Mouse (Mus musculus) CH12.LX (cell line): Measurements from ENCODE around the gene Map2k5. TPM values are rescaled to one million over a fixed set of nuclear protein-coding genes. Genes with fewer than 3 reads are reported as not detected.

ENCODE experiments used
- DNase-seq: peaks from one replicate; pipeline ENCODE4 v3.0.0-alpha.2; 2013; ENCODE audit errors: extremely low read depth
- H3K27ac ChIP-seq: 2 replicates; pipeline ENCODE4 v1.5.1; 2012; ENCODE audit warnings: low read depth, mild to moderate bottlenecking, control low read depth, moderate library complexity; ENCODE audit not compliant: insufficient read depth
- H3K27me3 ChIP-seq: replicated peaks from 2 replicates; pipeline ENCODE3; 2012; ENCODE audit warnings: inconsistent platforms
- H3K36me3 ChIP-seq, 2 experiments: replicated peaks in 1 of 2; 2 replicates each; pipeline versions ENCODE3 to v1.6.1; 2012; ENCODE audit warnings: inconsistent platforms in 1 of 2, low read length in 1 of 2, mild to moderate bottlenecking in 1 of 2, mixed read lengths in 1 of 2, moderate library complexity in 1 of 2; ENCODE audit not compliant: control insufficient read depth in 1 of 2, insufficient read depth in 1 of 2
- H3K4me1 ChIP-seq, 2 experiments: 2 replicates each; pipeline ENCODE4 v1.6.1; 2012; ENCODE audit warnings: inconsistent platforms in 1 of 2, moderate library complexity in 1 of 2; ENCODE audit not compliant: insufficient read depth in 2 of 2, control insufficient read depth in 1 of 2
- H3K4me2 ChIP-seq: 2 replicates; pipeline ENCODE4 v1.6.1; 2012; ENCODE audit warnings: low read depth, mild to moderate bottlenecking, control low read depth; ENCODE audit not compliant: poor library complexity, insufficient read depth, severe bottlenecking
- H3K4me3 ChIP-seq, 3 experiments: fragments of 150-350 bp in 1 of 3; sonication (generic) in 1 of 3; replicated peaks in 1 of 3; 2 replicates each; pipeline versions ENCODE3 to v1.5.1; 2011 to 2012; ENCODE audit warnings: low read depth in 2 of 3, low read length in 2 of 3, mild to moderate bottlenecking in 2 of 3, moderate library complexity in 2 of 3, control low read depth in 1 of 3, improper control_type of control experiment in 1 of 3, inconsistent platforms in 1 of 3, mixed read lengths in 1 of 3; ENCODE audit not compliant: poor library complexity in 1 of 3
- H3K79me2 ChIP-seq: replicated peaks from 2 replicates; pipeline ENCODE4 v1.6.1; 2012; ENCODE audit warnings: mild to moderate bottlenecking, moderate library complexity; ENCODE audit not compliant: control insufficient read depth, poor library complexity, insufficient read depth, severe bottlenecking; ENCODE audit errors: extremely low read depth
- H3K9ac ChIP-seq: 2 replicates; pipeline ENCODE4 v1.6.1; 2012; ENCODE audit warnings: low read depth, mild to moderate bottlenecking, control low read depth, moderate library complexity; ENCODE audit not compliant: insufficient read depth
- H3K9me3 ChIP-seq: replicated peaks from 2 replicates; pipeline ENCODE3; 2012; ENCODE audit warnings: low read length, inconsistent platforms, mixed read lengths
- BHLHE40 ChIP-seq: IDR thresholded peaks from 2 replicates; pipeline ENCODE4 v1.6.1; 2011; ENCODE audit warnings: mild to moderate bottlenecking, low read depth, low read length, improper control_type of control experiment
- CHD1 ChIP-seq: IDR thresholded peaks from 2 replicates; pipeline ENCODE4 v1.6.1; 2012; ENCODE audit warnings: low read depth, low read length, improper control_type of control experiment, inconsistent platforms
- CHD2 ChIP-seq: IDR thresholded peaks from 2 replicates; pipeline ENCODE4 v1.6.1; 2011; ENCODE audit warnings: low read length, improper control_type of control experiment
- CTCF ChIP-seq, 2 experiments: IDR thresholded peaks in 1 of 2; conservative IDR thresholded peaks in 1 of 2; 2 replicates each; pipeline ENCODE4 v1.5.1; 2011 to 2012; ENCODE audit warnings: low read depth in 2 of 2, low read length in 2 of 2, improper control_type of control experiment in 1 of 2, inconsistent platforms in 1 of 2, mild to moderate bottlenecking in 1 of 2, moderate library complexity in 1 of 2
- E2F4 ChIP-seq: IDR thresholded peaks from 2 replicates; pipeline ENCODE4 v1.6.1; 2011; ENCODE audit warnings: low read depth, low read length, improper control_type of control experiment; ENCODE audit not compliant: insufficient replicate concordance
- ELF1 ChIP-seq: IDR thresholded peaks from 2 replicates; pipeline ENCODE4 v1.6.1; 2014; ENCODE audit warnings: low read depth, mild to moderate bottlenecking, inconsistent platforms, low read length, improper control_type of control experiment
- EP300 ChIP-seq: IDR thresholded peaks from 2 replicates; pipeline ENCODE4 v1.6.1; 2011; ENCODE audit warnings: low read length, improper control_type of control experiment
- ETS1 ChIP-seq: conservative IDR thresholded peaks from 2 replicates; pipeline ENCODE4 v1.6.1; 2012; ENCODE audit warnings: low read depth, mild to moderate bottlenecking, inconsistent platforms, low read length, improper control_type of control experiment, moderate library complexity
- GABPA ChIP-seq: IDR thresholded peaks from 2 replicates; pipeline ENCODE4 v1.6.1; 2012; ENCODE audit warnings: low read depth, low read length, improper control_type of control experiment, inconsistent platforms; ENCODE audit not compliant: insufficient replicate concordance
- HCFC1 ChIP-seq: IDR thresholded peaks from 2 replicates; pipeline ENCODE4 v1.6.1; 2012; ENCODE audit warnings: low read depth, mild to moderate bottlenecking, inconsistent platforms, low read length, improper control_type of control experiment
- IRF4 ChIP-seq: IDR thresholded peaks from 2 replicates; pipeline ENCODE4 v1.6.1; 2014; ENCODE audit warnings: low read depth, mild to moderate bottlenecking, inconsistent platforms, low read length, improper control_type of control experiment
- JUN ChIP-seq: IDR thresholded peaks from 2 replicates; pipeline ENCODE4 v1.6.1; 2011; ENCODE audit warnings: low read depth, mild to moderate bottlenecking, low read length, improper control_type of control experiment, moderate library complexity; ENCODE audit not compliant: insufficient read depth
- JUND ChIP-seq: conservative IDR thresholded peaks from 2 replicates; pipeline ENCODE4 v1.6.1; 2011; ENCODE audit warnings: low read depth, low read length, improper control_type of control experiment
- MAFK ChIP-seq: IDR thresholded peaks from 2 replicates; pipeline ENCODE4 v1.6.1; 2011; ENCODE audit warnings: low read length, improper control_type of control experiment; ENCODE audit not compliant: insufficient replicate concordance
- MAX ChIP-seq: IDR thresholded peaks from 2 replicates; pipeline ENCODE4 v1.6.1; 2011; ENCODE audit warnings: low read length, improper control_type of control experiment
- MAZ ChIP-seq: IDR thresholded peaks from 2 replicates; pipeline ENCODE4 v1.6.1; 2012; ENCODE audit warnings: low read depth, mild to moderate bottlenecking, inconsistent platforms, low read length, improper control_type of control experiment, moderate library complexity
- MXI1 ChIP-seq: IDR thresholded peaks from 2 replicates; pipeline ENCODE4 v1.6.1; 2011; ENCODE audit warnings: mild to moderate bottlenecking, low read depth, low read length, improper control_type of control experiment
- MYC ChIP-seq: IDR thresholded peaks from 2 replicates; pipeline ENCODE4 v1.6.1; 2011; ENCODE audit warnings: low read depth, mild to moderate bottlenecking, improper control_type of control experiment, low read length
- NELFE ChIP-seq: IDR thresholded peaks from 2 replicates; pipeline ENCODE4 v1.6.1; 2011; ENCODE audit warnings: low read depth, low read length, improper control_type of control experiment
- PAX5 ChIP-seq: IDR thresholded peaks from 2 replicates; pipeline ENCODE4 v1.6.1; 2012; ENCODE audit warnings: low read length, inconsistent platforms, mixed read lengths
- POLR2AphosphoS2 ChIP-seq: IDR thresholded peaks from 2 replicates; pipeline ENCODE4 v1.6.1; 2011; ENCODE audit warnings: low read depth, low read length, improper control_type of control experiment
- RAD21 ChIP-seq: IDR thresholded peaks from 2 replicates; pipeline ENCODE4 v1.6.1; 2011; ENCODE audit warnings: low read depth, mild to moderate bottlenecking, low read length, improper control_type of control experiment, moderate library complexity
- RCOR1 ChIP-seq: conservative IDR thresholded peaks from 2 replicates; pipeline ENCODE4 v1.6.1; 2012; ENCODE audit warnings: low read depth, mild to moderate bottlenecking, inconsistent platforms, low read length, improper control_type of control experiment
- SIN3A ChIP-seq: IDR thresholded peaks from 2 replicates; pipeline ENCODE4 v1.6.1; 2012; ENCODE audit warnings: low read length, improper control_type of control experiment, inconsistent platforms
- SMC3 ChIP-seq: IDR thresholded peaks from 2 replicates; pipeline ENCODE4 v1.6.1; 2011; ENCODE audit warnings: low read depth, low read length, improper control_type of control experiment
- TBP ChIP-seq: conservative IDR thresholded peaks from 2 replicates; pipeline ENCODE4 v1.6.1; 2011; ENCODE audit warnings: low read depth, low read length, improper control_type of control experiment
- TCF12 ChIP-seq: IDR thresholded peaks from 2 replicates; pipeline ENCODE4 v1.6.1; 2014; ENCODE audit warnings: low read depth, mild to moderate bottlenecking, inconsistent platforms, low read length, improper control_type of control experiment
- UBTF ChIP-seq: IDR thresholded peaks from 2 replicates; pipeline ENCODE4 v1.6.1; 2012; ENCODE audit warnings: low read depth, mild to moderate bottlenecking, inconsistent platforms, low read length, improper control_type of control experiment, moderate library complexity
- USF1 ChIP-seq: IDR thresholded peaks from 2 replicates; pipeline ENCODE4 v1.6.1; 2014; ENCODE audit warnings: low read depth, mild to moderate bottlenecking, inconsistent platforms, low read length, improper control_type of control experiment
- USF2 ChIP-seq: conservative IDR thresholded peaks from 2 replicates; pipeline ENCODE4 v1.6.1; 2011; ENCODE audit warnings: low read depth, low read length, improper control_type of control experiment
- ZC3H11A ChIP-seq: IDR thresholded peaks from 2 replicates; pipeline ENCODE4 v1.6.1; 2012; ENCODE audit warnings: low read depth, mild to moderate bottlenecking, inconsistent platforms, low read length, improper control_type of control experiment
- ZKSCAN1 ChIP-seq: IDR thresholded peaks from 2 replicates; pipeline ENCODE4 v1.6.1; 2012; ENCODE audit warnings: low read depth, inconsistent platforms, low read length, improper control_type of control experiment, borderline replicate concordance
- ZMIZ1 ChIP-seq: IDR thresholded peaks from 2 replicates; pipeline ENCODE4 v1.6.1; 2012; ENCODE audit warnings: low read depth, mild to moderate bottlenecking, inconsistent platforms, low read length, improper control_type of control experiment
- ZNF384 ChIP-seq: IDR thresholded peaks from 2 replicates; pipeline ENCODE4 v1.6.1; 2012; ENCODE audit warnings: low read depth, low read length, improper control_type of control experiment, inconsistent platforms
- dilution Hi-C: fragments of 300-500 bp; cut with MboI; formaldehyde crosslinking; loops from 2 replicates; pipeline ENCODE4 v1.14.3; 2020; ENCODE audit warnings: low sequenced_read_pairs; ENCODE audit not compliant: extremely low pct_unique_long_range_greater_than_20kb, extremely low pct_ligation_motif_present
- in situ Hi-C: fragments of 300-500 bp; cut with MboI; formaldehyde crosslinking; loops from 3 replicates; pipeline ENCODE4 v1.14.3; 2019; ENCODE audit warnings: low sequenced_read_pairs, low pct_ligation_motif_present, low pct_unique_long_range_greater_than_20kb, mixed read lengths
- polyA plus RNA-seq: library from polyadenylated mRNA; unstranded; fragments of >175 nt; gene quantifications from 2 replicates; pipeline ENCODE4 v1.2.1, GENCODE M21; 2012; ENCODE audit warnings: low read depth; ENCODE audit not compliant: insufficient read length
- total RNA-seq, 2 experiments: library from RNA; depleted of rRNA; stranded (reverse); fragments of 300-350 nt in 1 of 2; fragments of >200 nt in 1 of 2; gene quantifications; 2 replicates each; pipeline ENCODE4 v1.2.3; 2012 to 2014

The Map2k5 gene
- total and polyA plus RNA-seq, 3 experiments, result 10.8 to 22.6 (median 11.2) TPM

DNA sequence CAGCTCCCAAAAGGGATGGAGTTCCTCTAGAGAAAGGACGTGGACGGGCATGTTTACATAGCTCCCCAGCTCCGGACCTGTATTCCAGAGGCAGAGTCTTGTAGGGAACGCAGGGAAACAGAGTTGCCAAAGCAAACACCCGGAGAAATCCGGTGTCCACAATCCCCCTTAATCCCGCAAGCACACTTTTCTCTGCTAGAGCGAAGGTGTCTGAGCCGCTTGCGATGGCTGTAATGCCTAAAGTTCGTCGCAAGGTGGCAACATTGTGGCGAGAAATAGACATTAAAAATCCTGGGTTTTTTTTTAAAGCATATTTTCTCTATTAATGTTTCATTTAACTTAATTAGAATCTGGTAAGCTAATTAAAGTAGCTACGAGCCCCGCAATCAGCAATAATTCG lies 241.9 kb downstream of the Map2k5 start:
- in situ Hi-C loops (loop anchor here (10.0 kb wide), 3 partner anchors 329 to 709 kb away; no protein-coding TSS in a partner anchor), dilution Hi-C loops (no loop called here)
- no peak for TF ChIP-seq CHD1
- no peak for TF ChIP-seq PAX5
- TF ChIP-seq ZC3H11A, result peak; percentile 44; the same call in 1 of the 2 replicates
- no peak for TF ChIP-seq MAZ
- TF ChIP-seq MAX, result no peak
- TF ChIP-seq ZNF384, result peak; percentile 92
- TF ChIP-seq SMC3, result peak; percentile 68
- no peak for TF ChIP-seq MAFK
- no peak for TF ChIP-seq SIN3A
- no peak for TF ChIP-seq EP300
- TF ChIP-seq JUN, result no peak
- TF ChIP-seq JUND, result no peak
- no peak for TF ChIP-seq ZKSCAN1
- no peak for TF ChIP-seq IRF4
- TF ChIP-seq RCOR1, result no peak
- TF ChIP-seq ZMIZ1, result no peak
- TF ChIP-seq MYC, result no peak
- no peak for TF ChIP-seq USF2
- no peak for TF ChIP-seq ETS1
- peak; percentile 53 to 84 for TF ChIP-seq CTCF (conservative IDR thresholded peaks at IDR 0.05 in 1 of 2, IDR thresholded peaks at IDR 0.05 in 1 of 2; ENCODE audit: low read depth in 2 of 2, low read length in 2 of 2)
- no peak for TF ChIP-seq MXI1
- TF ChIP-seq E2F4, result no peak
- no peak for TF ChIP-seq TBP
- no peak; the same call in 1 of the 2 replicates for TF ChIP-seq BHLHE40
- no peak for TF ChIP-seq CHD2
- TF ChIP-seq GABPA, result no peak
- TF ChIP-seq ELF1, result no peak
- peak; percentile 90 for TF ChIP-seq RAD21
- no peak for TF ChIP-seq POLR2AphosphoS2
- no peak for TF ChIP-seq UBTF
- no peak for TF ChIP-seq NELFE
- TF ChIP-seq HCFC1, result no peak
- TF ChIP-seq USF1, result no peak
- TF ChIP-seq TCF12, result 0 out of 2 replicates have a peak, but pooled peaks have one; percentile 19
- peak overlapping the region; percentile 85 for H3K4me2 ChIP-seq
- H3K9me3 ChIP-seq, result no peaks in the 10 kb centered on the region
- no peak overlapping the region for H3K27ac ChIP-seq
- peak overlapping the region in 2 of 3 experiments; percentile 19 to 26 for H3K4me3 ChIP-seq
- H3K9ac ChIP-seq, result no peak overlapping the region
- peaks cover 20% of the 10 kb centered on the region for H3K27me3 ChIP-seq
- DNase-seq, result peak; percentile 56
- no peaks in the 10 kb centered on the region for H3K36me3 ChIP-seq
- peaks cover 3 to 46% of the 10 kb centered on the region in 2 experiments; a peak in 2 of 4 replicates for H3K4me1 ChIP-seq
- no peaks in the 10 kb centered on the region for H3K79me2 ChIP-seq
